Mouse (Mus musculus) neural tube, embryonic 14.5 days (tissue): ENCODE results near the gene Pih1d1. TPM values are rescaled to one million over a fixed set of nuclear protein-coding genes. Genes with fewer than 3 reads are reported as not detected.
A peak's percentile ranks its signal among the peaks of the same experiment; 100 is the strongest.

Experiments used
- ATAC-seq: fragments of 200-750 bp; cut with Nextera tagmentation; 2 replicates; pipeline ENCODE4 v1.8.0; 2017; ENCODE audit warnings: low read depth, mild to moderate bottlenecking, moderate TSS enrichment, moderate library complexity
- H3K27ac ChIP-seq: fragments of 300-500 bp; sonication (generic); 2 replicates; pipeline ENCODE4 v1.5.1; 2014; ENCODE audit warnings: low read depth, mild to moderate bottlenecking, control low read depth, low read length, moderate library complexity, mixed read lengths
- H3K27me3 ChIP-seq: fragments of 300-500 bp; sonication (generic); 2 replicates; pipeline ENCODE4 v1.6.1; 2014; ENCODE audit warnings: low read length; ENCODE audit not compliant: control insufficient read depth, insufficient read depth
- H3K36me3 ChIP-seq: fragments of 300-500 bp; sonication (generic); 2 replicates; pipeline ENCODE4 v1.6.1; 2014; ENCODE audit warnings: low read length, mixed read lengths; ENCODE audit not compliant: control insufficient read depth, insufficient read depth
- H3K4me1 ChIP-seq: fragments of 300-500 bp; sonication (generic); 2 replicates; pipeline ENCODE4 v1.6.1; 2014; ENCODE audit warnings: low read length; ENCODE audit not compliant: control insufficient read depth, insufficient read depth
- H3K4me2 ChIP-seq: fragments of 300-500 bp; sonication (generic); 2 replicates; pipeline ENCODE4 v1.6.1; 2014; ENCODE audit warnings: mild to moderate bottlenecking, low read depth, low read length, control low read depth
- H3K4me3 ChIP-seq: fragments of 300-500 bp; sonication (generic); 2 replicates; pipeline ENCODE4 v1.5.1; 2014; ENCODE audit warnings: low read depth, low read length, control low read depth, mixed read lengths
- H3K9ac ChIP-seq: fragments of 300-500 bp; sonication (generic); replicated peaks from 2 replicates; pipeline ENCODE4 v1.6.1; 2014; ENCODE audit warnings: low read depth, mild to moderate bottlenecking, control low read depth, low read length, mixed read lengths
- H3K9me3 ChIP-seq: fragments of 300-500 bp; sonication (generic); 2 replicates; pipeline ENCODE4 v1.6.1; 2016; ENCODE audit warnings: low read length; ENCODE audit not compliant: control insufficient read depth
- WGBS: fragments of 180-500 bp; shearing (Covaris S2); extraction: QIAGEN DNeasy Blood & Tissue Kit; methylation state at CpG from one replicate; pipeline ENCODE4 v1.1.7; 2014; 5-methylcytosine and 5-hydroxymethylcytosine counted together
- polyA plus RNA-seq: library from polyadenylated mRNA; unstranded; fragments of >200 nt; fragmentation: Nextera tagmentation; extraction: Ambion mirVana; gene quantifications from 2 replicates; pipeline ENCODE4 v1.2.1, GENCODE M21; 2014

Gene Pih1d1
- polyA plus RNA-seq, 1 experiment from 2014 or later: 91.2 TPM

DNA sequence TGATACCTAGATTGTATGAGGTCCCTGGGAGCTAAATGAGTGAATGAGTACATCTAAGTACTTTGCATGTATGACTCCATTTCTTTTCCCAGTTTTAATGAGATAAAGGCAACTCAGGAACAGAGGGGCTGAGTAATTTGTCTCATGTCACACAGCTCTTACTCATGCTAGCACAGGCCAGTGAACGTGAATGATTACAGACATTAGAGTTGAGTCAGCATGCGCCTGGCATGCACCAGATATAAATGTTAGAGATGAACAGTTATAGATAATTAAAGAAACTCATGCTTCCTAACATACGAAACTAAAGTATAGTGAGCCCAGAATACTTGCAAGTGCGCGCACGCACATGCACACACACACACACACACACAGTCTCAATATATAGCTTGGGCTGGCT lies 36.1 kb downstream of the Pih1d1 start:
- ATAC-seq: no peak
- no peak overlapping the region for H3K4me3 ChIP-seq
- H3K27me3 ChIP-seq: peaks cover 2% of the 10 kb centered on the region; the same call in 1 of the 2 replicates
- no peaks in the 10 kb centered on the region for H3K36me3 ChIP-seq
- WGBS: 91% methylated on average over 6 of the region's 6 CpGs
- no peak overlapping the region for H3K4me2 ChIP-seq
- H3K9ac ChIP-seq: no peak overlapping the region
- H3K4me1 ChIP-seq: no peaks in the 10 kb centered on the region
- H3K9me3 ChIP-seq: no peaks in the 10 kb centered on the region
- no peak overlapping the region for H3K27ac ChIP-seq

DNA sequence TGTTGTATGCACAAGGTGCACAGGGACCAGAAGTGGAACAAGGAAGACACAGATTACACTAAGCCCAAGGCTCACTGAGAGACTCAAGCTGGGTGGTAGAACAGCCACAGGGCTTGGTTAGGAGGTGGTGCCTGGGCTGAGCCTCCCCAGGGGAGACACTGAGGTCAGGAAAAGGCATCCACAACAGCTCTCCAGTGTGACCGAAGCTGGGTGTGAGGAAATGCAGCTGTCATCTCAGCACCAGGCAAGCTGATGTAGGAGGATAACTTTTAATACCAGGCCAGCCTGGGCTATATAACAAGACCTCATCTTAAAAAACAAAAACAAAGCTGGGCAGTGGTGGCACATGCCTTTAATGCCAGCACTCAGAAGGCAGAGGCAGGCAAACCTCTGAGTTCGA lies 37.1 kb downstream of the Pih1d1 start:
- H3K27ac ChIP-seq: no peak overlapping the region
- no peaks in the 10 kb centered on the region for H3K4me1 ChIP-seq
- H3K4me3 ChIP-seq: no peak overlapping the region
- peaks cover 2% of the 10 kb centered on the region; the same call in 1 of the 2 replicates for H3K27me3 ChIP-seq
- H3K36me3 ChIP-seq: no peaks in the 10 kb centered on the region
- WGBS: 71% methylated on average over 2 of the region's 2 CpGs
- H3K9me3 ChIP-seq: no peaks in the 10 kb centered on the region
- ATAC-seq: no peak
- no peak overlapping the region for H3K9ac ChIP-seq
- H3K4me2 ChIP-seq: no peak overlapping the region

DNA sequence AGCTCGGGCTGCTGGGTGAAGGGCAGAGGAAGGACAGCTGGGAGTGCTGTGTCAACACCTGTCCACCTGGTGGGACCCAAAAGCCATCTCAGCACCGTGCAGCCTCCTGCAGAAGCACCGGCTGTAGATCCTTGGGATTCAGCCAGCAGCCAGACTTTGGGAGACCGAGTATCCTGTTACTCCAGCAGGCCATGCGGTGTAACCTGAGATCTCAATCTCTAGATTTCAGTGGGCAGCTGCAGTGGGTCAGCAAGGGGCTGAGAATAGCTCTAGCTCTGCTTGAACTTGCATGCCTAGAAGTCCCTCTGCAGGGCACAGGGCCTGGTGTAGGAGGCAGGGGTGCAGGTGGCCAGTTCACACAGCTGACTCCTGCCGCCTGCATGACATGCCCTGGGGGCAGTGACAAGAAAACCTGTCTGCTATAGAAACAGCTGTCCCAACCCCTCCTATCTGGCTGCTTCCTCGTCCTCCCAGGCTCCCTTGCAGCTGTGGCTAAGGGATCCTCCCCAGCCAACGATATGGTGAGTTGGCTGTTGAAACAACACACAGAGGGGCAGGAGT lies 37.8 kb downstream of the Pih1d1 start:
- 24% methylated on average over 8 of the region's 8 CpGs for WGBS
- H3K27me3 ChIP-seq: peaks cover 2% of the 10 kb centered on the region; the same call in 1 of the 2 replicates
- no peaks in the 10 kb centered on the region for H3K9me3 ChIP-seq
- H3K27ac ChIP-seq: no peak overlapping the region
- H3K36me3 ChIP-seq: no peaks in the 10 kb centered on the region
- no peak overlapping the region for H3K9ac ChIP-seq
- no peak overlapping the region for H3K4me3 ChIP-seq
- H3K4me1 ChIP-seq: no peaks in the 10 kb centered on the region
- H3K4me2 ChIP-seq: no peak overlapping the region
- ATAC-seq: no peak

DNA sequence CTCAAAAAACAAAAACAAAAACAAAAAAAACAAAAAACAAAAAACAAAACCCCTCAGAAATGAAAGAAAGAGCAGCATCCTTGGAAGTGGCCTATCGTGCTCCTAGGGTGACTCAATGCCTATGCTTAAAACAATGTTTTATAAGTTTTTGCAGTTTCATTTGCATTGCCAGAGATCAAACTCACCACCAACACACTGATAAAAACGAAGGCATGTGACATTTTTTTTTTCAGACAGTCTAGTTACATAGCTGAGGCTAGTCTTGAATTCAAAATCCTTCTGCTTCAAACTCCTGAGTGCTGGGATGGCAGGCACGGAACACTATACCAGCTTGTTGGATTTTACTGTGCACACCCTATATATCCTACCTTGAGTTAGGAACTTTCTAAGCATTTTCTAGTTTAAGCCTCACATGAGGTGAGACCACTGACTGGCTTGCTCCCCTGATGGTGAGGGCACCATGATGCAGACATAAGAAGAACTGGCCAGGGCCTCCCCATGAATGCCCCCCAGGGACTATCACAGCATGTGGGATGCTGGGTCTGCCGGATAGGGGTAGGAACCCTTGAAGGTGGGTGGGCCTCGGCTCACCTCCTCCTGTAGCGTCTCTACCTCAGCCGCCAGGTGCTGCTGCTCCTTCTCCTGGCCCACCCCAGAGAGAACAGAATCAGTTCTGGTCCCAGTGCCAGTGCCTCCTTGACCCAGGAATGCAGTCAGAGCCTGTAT lies 38.6 kb downstream of the Pih1d1 start:
- Histone ChIP-seq H3K4me3 (no peak overlapping the region), H3K4me2 (no peak overlapping the region), H3K27me3 (no peaks in the 10 kb centered on the region; the same call in 1 of the 2 replicates), H3K9ac (no peak overlapping the region), H3K36me3 (no peaks in the 10 kb centered on the region), H3K9me3 (no peaks in the 10 kb centered on the region), H3K4me1 (no peaks in the 10 kb centered on the region), H3K27ac (no peak overlapping the region)
- ATAC-seq: no peak
- 86% methylated on average over 7 of the region's 7 CpGs for WGBS

DNA sequence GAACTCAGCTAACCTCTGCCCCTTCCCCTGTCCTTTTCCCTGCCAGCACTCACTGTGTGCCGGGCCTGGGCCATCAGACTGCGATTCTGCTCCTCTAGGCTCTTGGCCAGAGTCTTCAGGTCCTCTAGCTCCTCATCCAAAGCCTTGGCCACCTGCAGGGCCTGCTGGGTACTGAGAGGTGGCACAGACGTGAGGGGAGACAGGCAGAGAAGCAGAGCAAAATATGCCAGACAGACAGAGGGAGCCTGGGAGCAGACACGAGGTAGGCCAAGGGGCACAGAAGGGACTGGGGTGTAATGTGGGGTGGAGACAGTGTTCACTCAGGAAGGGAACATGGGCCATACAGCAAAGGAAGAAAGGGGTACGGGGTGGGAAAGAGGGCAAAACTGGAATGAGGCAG lies 39.3 kb downstream of the Pih1d1 start:
- 66% methylated on average over 5 of the region's 5 CpGs for WGBS
- no peak overlapping the region for H3K27ac ChIP-seq
- no peaks in the 10 kb centered on the region for H3K4me1 ChIP-seq
- H3K4me3 ChIP-seq: no peak overlapping the region
- no peaks in the 10 kb centered on the region for H3K36me3 ChIP-seq
- no peak overlapping the region for H3K4me2 ChIP-seq
- H3K9ac ChIP-seq: no peak overlapping the region
- ATAC-seq: no peak
- no peaks in the 10 kb centered on the region; the same call in 1 of the 2 replicates for H3K27me3 ChIP-seq
- H3K9me3 ChIP-seq: no peaks in the 10 kb centered on the region

DNA sequence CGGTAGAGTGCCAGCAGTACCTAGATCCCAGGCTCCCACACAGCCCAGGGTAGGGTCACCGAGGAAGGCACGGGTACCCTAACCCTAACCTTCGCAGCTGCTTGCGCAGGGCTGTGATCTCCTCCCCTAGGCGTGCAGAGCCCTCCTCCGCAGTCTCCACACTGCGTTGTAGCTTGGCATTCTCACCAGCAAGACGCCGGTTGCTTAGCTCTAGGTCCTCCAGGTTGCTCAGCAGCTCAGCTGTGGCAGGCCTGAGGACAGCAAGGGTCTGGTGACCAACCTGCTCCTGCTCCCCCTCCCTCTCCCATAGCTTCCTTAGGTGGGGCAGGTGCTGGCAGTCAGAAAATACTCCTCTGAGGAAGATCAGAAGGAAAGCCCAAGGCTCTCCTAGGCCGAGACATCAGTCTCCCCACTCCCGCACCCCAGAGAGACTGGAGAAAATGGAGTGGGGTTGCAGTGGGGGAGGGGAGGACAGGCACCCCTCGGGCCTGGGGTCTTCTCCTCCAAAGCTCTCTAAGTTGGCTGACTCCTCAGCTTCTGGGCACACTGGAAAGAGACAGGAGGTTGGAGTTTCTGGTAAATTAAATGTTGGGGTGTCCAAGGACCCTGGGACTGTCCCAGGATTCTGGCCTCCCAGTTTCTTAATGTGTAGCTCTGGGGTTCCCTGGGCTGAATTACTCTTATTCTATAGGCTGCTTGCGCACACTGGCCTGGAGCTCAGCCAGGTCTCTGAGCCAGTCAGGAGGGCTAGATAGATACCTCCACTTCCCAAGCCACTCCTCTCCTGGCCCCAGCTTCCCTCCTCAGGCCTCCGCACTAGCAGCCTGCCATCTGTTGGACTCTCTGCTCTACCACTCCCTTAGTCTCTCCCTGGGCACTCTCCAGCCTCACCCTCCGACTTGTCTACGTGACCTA lies 40.0 kb downstream of the Pih1d1 start:
- ATAC-seq: no peak
- 0 out of 2 replicates have a peak overlapping the region, but pooled peaks have one; percentile 2 for H3K9ac ChIP-seq
- H3K4me1 ChIP-seq: no peaks in the 10 kb centered on the region
- no peaks in the 10 kb centered on the region for H3K9me3 ChIP-seq
- no peaks in the 10 kb centered on the region; the same call in 1 of the 2 replicates for H3K27me3 ChIP-seq
- no peak overlapping the region for H3K27ac ChIP-seq
- 76% methylated on average over 17 of the region's 17 CpGs for WGBS
- H3K4me3 ChIP-seq: no peak overlapping the region
- H3K4me2 ChIP-seq: no peak overlapping the region
- no peaks in the 10 kb centered on the region for H3K36me3 ChIP-seq

DNA sequence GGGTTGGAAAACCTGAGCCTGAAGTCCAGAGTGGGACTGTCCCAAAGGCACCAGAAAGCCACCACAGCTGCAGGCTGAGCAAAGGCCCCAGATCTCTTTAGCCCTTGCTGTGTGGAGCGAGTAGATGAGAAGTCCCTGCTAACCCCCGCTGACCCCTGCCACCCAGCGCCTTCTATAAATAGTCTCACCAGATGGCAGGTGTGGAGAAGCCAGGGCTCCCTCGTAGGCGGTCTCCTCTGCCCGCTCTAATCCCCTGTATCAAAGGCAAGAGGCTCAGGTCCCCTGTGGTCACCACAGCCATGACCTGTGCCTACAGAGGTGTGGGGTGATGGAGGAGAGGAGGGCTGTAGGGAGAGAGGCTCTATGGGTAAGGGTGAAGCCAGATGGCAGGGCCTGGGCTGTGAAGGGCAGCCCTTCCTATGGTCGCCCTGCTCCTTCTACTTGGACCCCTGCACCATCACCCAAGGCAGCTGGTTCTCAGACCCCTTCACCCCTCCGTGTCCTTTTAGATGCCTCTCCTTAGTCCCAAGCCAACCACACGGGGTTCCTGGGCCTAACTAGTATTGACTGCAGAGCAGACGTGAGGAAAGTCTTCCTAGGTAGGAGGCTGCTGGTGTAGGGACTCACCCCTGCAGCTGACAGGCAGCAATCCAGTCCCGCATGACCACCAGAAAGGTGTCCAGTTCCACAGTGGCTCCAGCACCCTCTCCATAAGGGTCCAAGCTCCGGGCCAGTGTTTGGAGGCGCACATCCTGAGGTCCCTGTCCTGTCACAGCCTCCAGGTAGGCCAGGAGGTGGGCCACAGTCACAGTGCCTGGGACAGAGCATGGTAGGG lies 41.5 kb downstream of the Pih1d1 start:
- H3K4me3 ChIP-seq: no peak overlapping the region

DNA sequence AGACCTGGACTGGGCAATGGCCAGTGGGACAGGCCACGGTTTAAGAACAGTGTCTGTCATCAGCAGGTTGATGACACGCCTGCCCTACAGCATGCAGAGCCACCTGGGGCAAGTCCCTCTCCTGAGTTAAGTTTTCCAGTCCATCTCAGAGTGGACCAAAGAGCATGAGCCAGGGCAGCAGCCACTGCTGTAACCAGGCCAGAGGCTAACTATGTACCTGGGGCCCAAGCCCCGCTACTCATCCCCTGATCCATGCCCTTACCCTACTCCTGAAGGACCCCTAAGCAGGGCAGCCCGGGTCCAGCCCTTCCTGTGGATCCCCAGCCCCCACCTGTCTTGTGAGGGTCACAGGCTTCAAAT lies 42.1 kb downstream of the Pih1d1 start:
- no peaks in the 10 kb centered on the region for H3K4me1 ChIP-seq
- 94% methylated on average over 4 of the region's 4 CpGs for WGBS

More for the DNA sequence above, 41.5 kb downstream of the Pih1d1 start:
- no peaks in the 10 kb centered on the region for H3K36me3 ChIP-seq
- no peak overlapping the region for H3K27ac ChIP-seq
- H3K4me1 ChIP-seq: no peaks in the 10 kb centered on the region
- H3K9me3 ChIP-seq: no peaks in the 10 kb centered on the region
- ATAC-seq: no peak
- H3K9ac ChIP-seq: no peak overlapping the region
- 63% methylated on average over 13 of the region's 13 CpGs for WGBS
- H3K4me2 ChIP-seq: no peak overlapping the region
- H3K27me3 ChIP-seq: no peaks in the 10 kb centered on the region

More for the DNA sequence above, 42.1 kb downstream of the Pih1d1 start:
- no peaks in the 10 kb centered on the region for H3K36me3 ChIP-seq
- no peak overlapping the region for H3K4me2 ChIP-seq
- no peak overlapping the region for H3K27ac ChIP-seq
- H3K27me3 ChIP-seq: no peaks in the 10 kb centered on the region
- no peaks in the 10 kb centered on the region for H3K9me3 ChIP-seq
- H3K4me3 ChIP-seq: no peak overlapping the region
- no peak for ATAC-seq
- H3K9ac ChIP-seq: no peak overlapping the region
